19 mouse cellular contexts compared by ENCODE assay signal in the genomic region with DNA sequence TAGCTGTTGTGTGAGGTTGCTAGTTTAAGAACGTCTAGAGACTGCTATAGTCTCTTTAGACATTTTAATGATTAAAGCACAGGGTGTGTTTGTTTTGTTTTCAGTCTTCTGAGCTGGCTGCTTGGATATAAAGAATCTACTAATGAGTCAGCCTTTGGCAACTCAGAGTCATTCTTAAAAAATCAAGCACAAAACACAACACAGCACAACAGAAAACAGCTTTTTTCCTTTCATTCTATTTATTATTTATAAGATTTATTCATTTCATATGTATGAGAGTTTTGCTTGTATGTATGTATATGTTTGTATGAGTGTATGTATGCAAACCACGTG. TPM values are rescaled to one million over a fixed set of nuclear protein-coding genes. Genes with fewer than 3 reads are reported as not detected.
DNase-seq lines count a peak whose midpoint lies in the region; ATAC-seq and TF ChIP-seq lines count a peak whose summit lies in the region.
"Had no signal": no experiment of that assay in that cellular context is flagged by ENCODE, and none has a peak within 500 bp of the region (broad histone marks: within the 10 kb centered on the region; RNA-seq: fewer than 3 reads in every experiment).

No protein-coding gene starts in this region.

- no peak overlapping the region for H3K4me3 ChIP-seq in forebrain, embryonic 14.5 days (ENCODE audit: low read depth, low read length)
- H3K4me3 ChIP-seq in forebrain, embryonic 10.5 days: no peak overlapping the region
- H3K4me3 ChIP-seq in layer of hippocampus, adult 2 months: no peak overlapping the region
- H3K4me3 ChIP-seq in embryonic fibroblast, embryonic 13.5 days (ENCODE audit: insufficient read depth, low read length): no peak overlapping the region
- H3K4me3 ChIP-seq: embryonic facial prominence, embryonic 10.5 days; limb, embryonic 15.5 days; liver, embryonic 15.5 days had no signal

- H3K4me2 ChIP-seq in forebrain, embryonic 14.5 days (ENCODE audit: low read length): no peak overlapping the region
- H3K4me2 ChIP-seq: limb, embryonic 15.5 days; liver, embryonic 15.5 days had no signal

- no peak for TF ChIP-seq CTCF in layer of hippocampus, adult 2 months (conservative IDR thresholded peaks at IDR 0.05)
- TF ChIP-seq CTCF in embryonic fibroblast, embryonic 13.5 days (IDR thresholded peaks at IDR 0.05; ENCODE audit: borderline replicate concordance, insufficient read depth, low read length): no peak

- peaks cover 22% of the 10 kb centered on the region for H3K36me3 ChIP-seq in forebrain, embryonic 14.5 days (ENCODE audit: control insufficient read depth, insufficient read depth, low read length)
- H3K36me3 ChIP-seq in forebrain, embryonic 10.5 days (replicated peaks): peaks cover 93% of the 10 kb centered on the region

- H3K9me3 ChIP-seq in forebrain, embryonic 14.5 days (replicated peaks; ENCODE audit: control insufficient read depth, low read length): no peaks in the 10 kb centered on the region
- H3K9me3 ChIP-seq in forebrain, embryonic 10.5 days: peaks cover 6% of the 10 kb centered on the region; the same call in 1 of the 2 replicates
- H3K9me3 ChIP-seq: limb, embryonic 15.5 days; liver, embryonic 15.5 days had no signal

- WGBS in forebrain, embryonic 14.5 days: 44% methylated on average over 2 of the region's 2 CpGs
- 80% methylated on average over 2 of the region's 2 CpGs for WGBS in forebrain, embryonic 10.5 days

- H3K27ac ChIP-seq in forebrain, embryonic 14.5 days (ENCODE audit: low read depth, low read length): peak overlapping the region; percentile 30; the same call in 1 of the 2 replicates
- H3K27ac ChIP-seq in forebrain, embryonic 10.5 days: no peak overlapping the region
- peak overlapping the region; percentile 25; the same call in 1 of the 2 replicates for H3K27ac ChIP-seq in layer of hippocampus, adult 2 months
- peak overlapping the region; percentile 37; the same call in 1 of the 2 replicates for H3K27ac ChIP-seq in embryonic fibroblast, embryonic 13.5 days (ENCODE audit: insufficient read depth, low read length)
- H3K27ac ChIP-seq: embryonic facial prominence, embryonic 10.5 days; limb, embryonic 15.5 days; liver, embryonic 15.5 days had no signal

- H3K4me1 ChIP-seq in forebrain, embryonic 14.5 days (ENCODE audit: control insufficient read depth, insufficient read depth, low read length): peaks cover 4% of the 10 kb centered on the region; the same call in 1 of the 2 replicates
- H3K4me1 ChIP-seq in forebrain, embryonic 10.5 days: peaks cover 6% of the 10 kb centered on the region
- peaks cover 15% of the 10 kb centered on the region for H3K4me1 ChIP-seq in embryonic fibroblast, embryonic 13.5 days (ENCODE audit: control insufficient read depth, insufficient read depth, low read length)

- H3K9ac ChIP-seq in forebrain, embryonic 14.5 days (ENCODE audit: low read length): no peak overlapping the region
- H3K9ac ChIP-seq: limb, embryonic 15.5 days; liver, embryonic 15.5 days had no signal

- no peak for TF ChIP-seq POLR2A in embryonic fibroblast, embryonic 13.5 days (IDR thresholded peaks at IDR 0.05; ENCODE audit: low read depth, low read length)

- no peaks in the 10 kb centered on the region for H3K27me3 ChIP-seq in forebrain, embryonic 14.5 days (replicated peaks; ENCODE audit: control insufficient read depth, insufficient read depth, low read length)
- H3K27me3 ChIP-seq in forebrain, embryonic 10.5 days (ENCODE audit: poor library complexity, severe bottlenecking): no peaks in the 10 kb centered on the region
- H3K27me3 ChIP-seq: limb, embryonic 15.5 days; liver, embryonic 15.5 days had no signal

- DNase-seq in forebrain, embryonic 14.5 days (ENCODE audit: low spot score): no peak
- DNase-seq in forebrain, embryonic 10.5 days (ENCODE audit: extremely low spot score, low spot score): no peak
- DNase-seq in layer of hippocampus, adult 2 months (ENCODE audit: low spot score in 2 of 2): no peak
- no peak for DNase-seq in layer of hippocampus, postnatal 14 days (ENCODE audit: low spot score in 2 of 2)
- DNase-seq in 3T3-L1 (ENCODE audit: low read depth, low spot score): peak; percentile 25
- no peak for DNase-seq in spleen, postnatal 10 days (ENCODE audit: low spot score in 2 of 2)
- DNase-seq in kidney, postnatal 36 days: no peak
- DNase-seq: adrenal gland, postnatal 36 days; cerebellum, adult 8-10 months; heart, postnatal 36 days; kidney, adult 11 months; kidney, postnatal 10 days; lung, postnatal 14 days; right cerebral cortex, postnatal 4 days; thymus, postnatal 36 days had no signal

- ATAC-seq in forebrain, embryonic 14.5 days: no peak

RNA-seq across cellular contexts. Expression of a gene that starts 49.4 kb away (rescaled TPM):
- 31.6 and 42.2 TPM in 2 replicates for polyA plus RNA-seq in forebrain, embryonic 14.5 days (2014; fragmentation: Nextera tagmentation; extraction: Ambion mirVana)
- polyA plus RNA-seq in forebrain, embryonic 10.5 days (2016; fragmentation: Nextera tagmentation; extraction: Ambion mirVana): 36.5 and 37.2 TPM in 2 replicates
- total RNA-seq in layer of hippocampus, adult 2 months (2021): 100 to 1,000 TPM; 158 TPM
- total RNA-seq in layer of hippocampus, postnatal 14 days (2021): 100 to 1,000 TPM; 162 to 164 TPM
- 83.4 and 92.1 TPM in 2 replicates for polyA plus RNA-seq in embryonic fibroblast, embryonic 13.5 days (2011; ENCODE audit: insufficient read length, low read depth, missing spikeins)
